Mouse (Mus musculus): ENCODE data around the gene Olfm2.
"Not testable (repeated sequence)": the region's sequence is repeated elsewhere in the genome, so short reads cannot be mapped to it uniquely, and the experiment has no call there.

The Olfm2 gene

GRCm38 (mm10) chr9:20652260-20652658, 93.9 kb downstream of the Olfm2 start:
- no peak for DNase-seq

- peak; percentile 99 for DNase-seq
Measured at GRCm38 (mm10) chr9:20651602-20652259, 94.4 kb downstream of the Olfm2 start, which contains the start of gene Pin1. Pin1 (plus strand) TSS chr9:20652095.

GRCm38 (mm10) chr9:20645121-20645520, 101.0 kb downstream of the Olfm2 start:
- no peak for DNase-seq

GRCm38 (mm10) chr9:20644360-20645081, 101.6 kb downstream of the Olfm2 start, which contains the start of gene Fbxl12:
Fbxl12 (minus strand) TSS chr9:20644767.
- DNase-seq = peak; percentile 78

GRCm38 (mm10) chr9:20643781-20644180, 102.4 kb downstream of the Olfm2 start:
- DNase-seq = no peak

GRCm38 (mm10) chr9:20642896-20643466, 103.2 kb downstream of the Olfm2 start:
- no peak for DNase-seq

- no peak for DNase-seq
Measured at GRCm38 (mm10) chr9:20642101-20642895, 103.9 kb downstream of the Olfm2 start, which contains the start of gene Ubl5. Ubl5 (plus strand) TSS chr9:20642878.

- DNase-seq = no peak
Measured at GRCm38 (mm10) chr9:20641501-20641900, 104.6 kb downstream of the Olfm2 start.

- DNase-seq = no peak
Measured at GRCm38 (mm10) chr9:20639486-20639885, 106.7 kb downstream of the Olfm2 start.

GRCm38 (mm10) chr9:20638552-20638951, 107.6 kb downstream of the Olfm2 start:
- DNase-seq = no peak

GRCm38 (mm10) chr9:20636790-20637189, 109.4 kb downstream of the Olfm2 start:
- DNase-seq = no peak

GRCm38 (mm10) chr9:20636256-20636655, 109.9 kb downstream of the Olfm2 start:
- DNase-seq = no peak

GRCm38 (mm10) chr9:20635676-20636075, 110.5 kb downstream of the Olfm2 start:
- DNase-seq = not testable (repeated sequence)

- no peak for DNase-seq
Measured at GRCm38 (mm10) chr9:20631332-20631731, 114.8 kb downstream of the Olfm2 start.
